Mouse (Mus musculus) fat pad, adult 2 months (tissue): ENCODE measurements around the gene Nav2.

Experiments
- DNase-seq: peaks from one replicate; pipeline ENCODE4 v3.0.0-alpha.2; 2011; ENCODE audit warnings: low read depth, low spot score; ENCODE audit errors: extremely low read depth

The Nav2 gene

GRCm38 (mm10) chr7:49634291-49635073 lies 726.0 kb downstream of the Nav2 start:
- DNase-seq = no peak

GRCm38 (mm10) chr7:49635074-49635621 lies 726.6 kb downstream of the Nav2 start:
- no peak for DNase-seq

DNA sequence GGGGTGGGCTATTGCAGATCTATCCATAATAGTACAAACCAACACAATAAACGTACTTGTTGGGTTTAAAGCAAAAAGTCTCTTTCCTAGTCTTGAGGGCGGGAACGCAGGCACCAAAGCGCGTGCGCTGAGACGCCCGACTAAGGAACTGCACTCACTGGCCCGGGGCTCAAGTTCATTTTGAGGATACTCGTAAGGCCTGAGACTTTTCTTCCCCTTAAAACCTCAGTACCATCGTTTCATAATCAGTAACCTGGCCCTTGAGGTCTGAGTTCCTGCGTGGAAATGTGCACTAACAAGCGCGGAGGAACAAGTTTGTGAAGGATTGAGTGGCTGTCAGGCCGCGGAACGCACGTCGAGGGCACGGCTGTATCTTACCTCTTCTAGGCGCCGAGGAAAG lies 727.5 kb downstream of the Nav2 start:
- no peak for DNase-seq

GRCm38 (mm10) chr7:49636491-49637115 lies 728.1 kb downstream of the Nav2 start, which contains the start of gene Dbx1:
TSS of gene Dbx1 (minus strand) at chr7:49636849.
- DNase-seq = no peak

DNA sequence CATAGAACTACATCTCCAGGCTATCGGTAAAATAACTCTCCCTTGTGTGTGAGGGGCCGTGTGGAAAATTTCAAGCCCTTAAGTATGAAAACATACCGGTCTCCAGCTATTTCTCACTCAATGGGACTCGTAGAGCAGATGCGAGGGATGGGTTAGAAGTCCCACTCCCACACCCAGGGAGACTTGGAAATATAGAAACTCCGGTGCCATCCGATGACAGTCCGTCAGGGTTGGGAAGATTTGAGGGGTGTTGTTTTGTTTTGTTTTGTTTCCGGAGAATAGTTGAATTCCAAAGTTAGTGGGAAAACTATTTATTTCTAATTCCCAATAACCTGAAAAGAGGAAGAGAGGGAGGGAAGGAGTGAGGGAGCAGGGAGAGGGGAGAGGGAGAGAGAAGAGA lies 728.8 kb downstream of the Nav2 start:
- DNase-seq = no peak

- DNase-seq = no peak
Observed at GRCm38 (mm10) chr7:49637851-49638663, 729.5 kb downstream of the Nav2 start.

- no peak for DNase-seq
Observed at GRCm38 (mm10) chr7:49638941-49639776, 730.6 kb downstream of the Nav2 start.

GRCm38 (mm10) chr7:49639864-49640708 lies 731.6 kb downstream of the Nav2 start:
- DNase-seq = no peak

- DNase-seq = no peak
Observed at GRCm38 (mm10) chr7:49640709-49641305, 732.3 kb downstream of the Nav2 start.
